Mouse (Mus musculus) C2C12 (cell line): ENCODE results near the gene Tbc1d17.

Experiments
- CTCF ChIP-seq: IDR thresholded peaks from one replicate; pipeline ENCODE4 v1.5.1; 2011; ENCODE audit not compliant: control insufficient read depth, insufficient read depth, insufficient read length
- FOSL1 ChIP-seq: IDR thresholded peaks from one replicate; pipeline ENCODE4 v1.8.0; 2011; ENCODE audit warnings: mild to moderate bottlenecking, low read length; ENCODE audit not compliant: poor library complexity, insufficient read depth, severe bottlenecking
- MAX ChIP-seq: IDR thresholded peaks from one replicate; pipeline ENCODE4 v1.6.1; 2011; ENCODE audit warnings: mild to moderate bottlenecking, control low read depth
- MYOD1 ChIP-seq: IDR thresholded peaks from one replicate; pipeline ENCODE4 v1.6.1; 2011; ENCODE audit warnings: low read depth; ENCODE audit not compliant: control insufficient read depth, insufficient read length
- MYOG ChIP-seq: IDR thresholded peaks from one replicate; pipeline ENCODE4 v1.6.1; 2011; ENCODE audit not compliant: control insufficient read depth, insufficient read length; ENCODE audit errors: extremely low read depth
- USF1 ChIP-seq: IDR thresholded peaks from one replicate; pipeline ENCODE4 v1.6.1; 2011; ENCODE audit warnings: low read depth, mild to moderate bottlenecking, control low read depth, moderate library complexity

DNA sequence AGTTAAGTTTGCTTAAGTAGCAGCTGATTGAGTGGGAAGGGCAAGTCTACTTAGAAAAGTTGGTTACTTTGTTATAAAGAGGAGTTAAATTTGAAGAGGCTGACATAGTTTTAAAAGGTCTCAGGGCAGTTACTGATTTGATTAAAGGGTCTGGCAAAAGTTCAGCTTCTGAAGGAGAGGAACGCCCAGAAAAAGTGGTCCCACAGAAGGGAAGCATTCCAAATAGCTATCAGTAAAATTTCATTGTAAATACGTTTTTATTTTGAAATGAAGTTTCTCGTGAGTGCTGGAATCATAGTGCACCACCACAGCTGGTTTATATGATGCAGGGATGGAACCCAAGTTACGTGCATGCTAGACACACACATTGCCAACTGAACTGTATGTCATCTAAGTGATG is 16.1 kb downstream of the Tbc1d17 start:
- TF ChIP-seq MYOG = no peak
- TF ChIP-seq MYOD1 = no peak
- no peak for TF ChIP-seq CTCF
- TF ChIP-seq USF1 = no peak
- no peak for TF ChIP-seq FOSL1
- no peak for TF ChIP-seq MAX
